Mouse (Mus musculus) testis, adult 2 months (tissue): ENCODE measurements around the gene Magi2.

ENCODE experiments used
- CTCF ChIP-seq: fragments of 200-500 bp; IDR thresholded peaks from 2 replicates; pipeline ENCODE4 v1.5.1; 2012; ENCODE audit warnings: low read depth, mild to moderate bottlenecking, inconsistent platforms, low read length, moderate library complexity; ENCODE audit not compliant: control insufficient read depth, insufficient read depth, insufficient replicate concordance
- POLR2A ChIP-seq: fragments of 200-500 bp; IDR thresholded peaks from 2 replicates; pipeline ENCODE4 v1.6.1; 2012; ENCODE audit warnings: low read depth, mild to moderate bottlenecking, inconsistent platforms, low read length, moderate library complexity; ENCODE audit not compliant: control insufficient read depth

GRCm38 (mm10) chr5:20242496-20242895 is 1015.7 kb downstream of the Magi2 start:
- no peak for TF ChIP-seq CTCF
- TF ChIP-seq POLR2A: no peak
